In genomic region chr9:110304969-110305651, GRCm38 (mm10) we compare ENCODE assay signal across 8 mouse cellular contexts. TPM values are rescaled to one million over a fixed set of nuclear protein-coding genes. Genes with fewer than 3 reads are reported as not detected.
DNase-seq lines count a peak whose midpoint lies in the region; ATAC-seq lines count a peak whose summit lies in the region.

TSS of gene Elp6 (plus strand) at chr9:110305173.

- DNase-seq in CD4-positive, CD25-positive, alpha-beta regulatory T cell, adult 2 months (ENCODE audit: low read depth, low spot score), result peak; percentile 95
- peak; percentile 92 for DNase-seq in fibroblast of lung, adult 2 months (ENCODE audit: low read depth)
- DNase-seq in kidney, postnatal 14 days, result peak; percentile 94
- peak; percentile 90 for DNase-seq in liver, embryonic 13.5 days
- DNase-seq in neural tube, embryonic 10.5 days (ENCODE audit: extremely low spot score, low spot score), result peak; percentile 95

- no peaks in the 10 kb centered on the region for H3K27me3 ChIP-seq in heart, embryonic 14.5 days (ENCODE audit: control insufficient read depth, insufficient read depth, low read length)
- H3K27me3 ChIP-seq in liver, embryonic 13.5 days, result no peaks in the 10 kb centered on the region
- no peaks in the 10 kb centered on the region for H3K27me3 ChIP-seq in stomach, embryonic 16.5 days (ENCODE audit: control insufficient read depth, insufficient read depth, low read length)

- H3K9ac ChIP-seq in heart, embryonic 14.5 days (ENCODE audit: low read length), result peak within 1 kb of the TSS; percentile 76
- H3K9ac ChIP-seq in liver, embryonic 13.5 days, result peak within 1 kb of the TSS; percentile 64
- H3K9ac ChIP-seq in stomach, embryonic 16.5 days (ENCODE audit: low read length), result peak within 1 kb of the TSS; percentile 85

- ATAC-seq in heart, embryonic 14.5 days (ENCODE audit: insufficient number of reproducible peaks, insufficient read depth, low FRiP score, low read depth), result peak; percentile 95
- peak; percentile 97 for ATAC-seq in liver, embryonic 13.5 days (ENCODE audit: low read depth)
- peak; percentile 98 for ATAC-seq in stomach, embryonic 16.5 days (ENCODE audit: insufficient read depth, low FRiP score)

- H3K36me3 ChIP-seq in heart, embryonic 14.5 days (ENCODE audit: control insufficient read depth, insufficient read depth, low read length), result peaks cover 5% of the 10 kb centered on the region; the same call in 1 of the 2 replicates
- H3K36me3 ChIP-seq in liver, embryonic 13.5 days, result peaks cover 8% of the 10 kb centered on the region; the same call in 1 of the 2 replicates
- no peaks in the 10 kb centered on the region for H3K36me3 ChIP-seq in stomach, embryonic 16.5 days (ENCODE audit: control insufficient read depth, insufficient read depth, low read length)

- under 1% methylated on average over 46 of the region's 46 CpGs for WGBS in heart, embryonic 14.5 days
- WGBS in liver, embryonic 13.5 days (ENCODE audit: insufficient replicate concordance), result under 1% methylated on average over 46 of the region's 46 CpGs
- WGBS in stomach, embryonic 16.5 days, result under 1% methylated on average over 46 of the region's 46 CpGs

- peak within 1 kb of the TSS; percentile 84 for H3K4me2 ChIP-seq in heart, embryonic 14.5 days (ENCODE audit: low read length)
- peak within 1 kb of the TSS; percentile 74 for H3K4me2 ChIP-seq in liver, embryonic 13.5 days
- peak within 1 kb of the TSS; percentile 71 for H3K4me2 ChIP-seq in stomach, embryonic 16.5 days (ENCODE audit: low read depth, low read length)

- peak within 1 kb of the TSS; percentile 89 for H3K27ac ChIP-seq in brown adipose tissue, adult 24 weeks (replicated peaks; ENCODE audit: low read depth, low read length)
- peak within 1 kb of the TSS; percentile 88 to 91 for H3K27ac ChIP-seq in heart, embryonic 14.5 days (replicated peaks in 1 of 2; ENCODE audit: control insufficient read depth in 1 of 2, insufficient read depth in 1 of 2, low read depth in 2 of 2, low read length in 2 of 2)
- H3K27ac ChIP-seq in liver, embryonic 13.5 days, result peak within 1 kb of the TSS; percentile 67
- H3K27ac ChIP-seq in stomach, embryonic 16.5 days (ENCODE audit: low read length), result peak within 1 kb of the TSS; percentile 82

- 0 out of 2 replicates have a peak, but pooled peaks cover 2% of the 10 kb centered on the region for H3K9me3 ChIP-seq in heart, embryonic 14.5 days (ENCODE audit: control insufficient read depth, low read length)
- peaks cover 4% of the 10 kb centered on the region; the same call in 1 of the 2 replicates for H3K9me3 ChIP-seq in liver, embryonic 13.5 days (replicated peaks)
- H3K9me3 ChIP-seq in stomach, embryonic 16.5 days (replicated peaks; ENCODE audit: control insufficient read depth, low read length), result 0 out of 2 replicates have a peak, but pooled peaks cover 5% of the 10 kb centered on the region

- H3K4me1 ChIP-seq in brown adipose tissue, adult 24 weeks (ENCODE audit: control insufficient read depth, insufficient read depth, insufficient read length, low read length), result peaks cover 2% of the 10 kb centered on the region; the same call in 1 of the 2 replicates
- no peaks in the 10 kb centered on the region for H3K4me1 ChIP-seq in heart, embryonic 14.5 days (ENCODE audit: control insufficient read depth in 2 of 2, insufficient read depth in 2 of 2, low read length in 2 of 2)
- peaks cover 32% of the 10 kb centered on the region for H3K4me1 ChIP-seq in liver, embryonic 13.5 days (replicated peaks)
- H3K4me1 ChIP-seq in stomach, embryonic 16.5 days (ENCODE audit: control insufficient read depth, insufficient read depth, low read length), result peaks cover 9% of the 10 kb centered on the region; the same call in 1 of the 2 replicates

- H3K4me3 ChIP-seq in brown adipose tissue, adult 24 weeks (ENCODE audit: insufficient read depth, low read depth, low read length), result peak within 1 kb of the TSS; percentile 90
- peak within 1 kb of the TSS; percentile 59 to 77 for H3K4me3 ChIP-seq in heart, embryonic 14.5 days (ENCODE audit: control insufficient read depth in 1 of 2, insufficient read depth in 1 of 2, low read depth in 1 of 2, low read length in 2 of 2)
- H3K4me3 ChIP-seq in liver, embryonic 13.5 days (replicated peaks), result peak within 1 kb of the TSS; percentile 68
- H3K4me3 ChIP-seq in stomach, embryonic 16.5 days (replicated peaks; ENCODE audit: low read length), result peak within 1 kb of the TSS; percentile 66

RNA-seq across cellular contexts. Expression of gene Elp6, which starts in this region (rescaled TPM):
- 4.9 and 6.4 TPM in 2 replicates for polyA plus RNA-seq in brown adipose tissue, adult 24 weeks (2012; ENCODE audit: insufficient read depth, insufficient read length, missing spikeins)
- 14.0 and 14.8 TPM in 2 replicates for polyA plus RNA-seq in heart, embryonic 14.5 days (2014; fragmentation: Nextera tagmentation; extraction: Ambion mirVana)
- polyA plus RNA-seq in liver, embryonic 13.5 days (2015; fragmentation: Nextera tagmentation; extraction: Ambion mirVana), result 11.1 and 11.3 TPM in 2 replicates
- 17.5 and 18.4 TPM in 2 replicates for polyA plus RNA-seq in stomach, embryonic 16.5 days (2015; fragmentation: Nextera tagmentation; extraction: Ambion mirVana)

Comparison
In these comparisons a context has a peak if more than half of its experiments do, and no peak if none do; other contexts are left out.
1. Peak in every context shown above with its lines: DNase-seq, ATAC-seq, H3K4me3 ChIP-seq and H3K27ac ChIP-seq.